Mouse (Mus musculus) adrenal gland, postnatal 36 days (tissue): ENCODE results near the gene Ppp1ca. TPM values are rescaled to one million over a fixed set of nuclear protein-coding genes. Genes with fewer than 3 reads are reported as not detected.

Experiments used
- DNase-seq, 2 experiments: peaks; one replicate each; pipeline ENCODE4 v3.0.0; 2021; ENCODE audit warnings: mixed read lengths in 1 of 2
- total RNA-seq, 2 experiments: library from RNA; stranded (reverse); gene quantifications; 2 replicates each; pipeline ENCODE4 v1.2.3; 2021

The Ppp1ca gene
- total RNA-seq, 2 experiments from 2014 or later = 403 to 410 TPM

- DNase-seq = peak in 1 of 2 experiments; percentile 55
Observed at GRCm38 (mm10) chr19:4184976-4185975, 6.6 kb upstream of the Ppp1ca start.

DNA sequence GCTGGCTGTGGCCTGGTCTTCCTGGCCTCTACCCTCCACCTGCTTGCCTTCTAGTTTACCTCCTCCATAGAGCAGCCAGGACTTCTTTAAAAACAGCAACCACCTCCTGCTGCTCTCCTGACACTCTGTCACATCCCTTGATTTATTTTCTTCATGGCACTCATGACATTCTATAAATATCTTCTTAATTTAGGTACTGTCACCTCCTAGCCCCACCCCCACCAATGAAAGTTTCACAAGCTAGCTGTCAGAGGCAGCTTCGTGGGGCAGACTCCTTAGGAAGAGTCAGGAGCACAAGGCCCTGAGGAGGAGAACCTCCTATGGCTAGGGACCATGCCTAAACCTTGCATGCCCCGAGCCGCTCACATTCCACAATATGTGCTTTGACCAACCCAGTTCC lies 4.6 kb upstream of the Ppp1ca start:
- DNase-seq = no peak

DNA sequence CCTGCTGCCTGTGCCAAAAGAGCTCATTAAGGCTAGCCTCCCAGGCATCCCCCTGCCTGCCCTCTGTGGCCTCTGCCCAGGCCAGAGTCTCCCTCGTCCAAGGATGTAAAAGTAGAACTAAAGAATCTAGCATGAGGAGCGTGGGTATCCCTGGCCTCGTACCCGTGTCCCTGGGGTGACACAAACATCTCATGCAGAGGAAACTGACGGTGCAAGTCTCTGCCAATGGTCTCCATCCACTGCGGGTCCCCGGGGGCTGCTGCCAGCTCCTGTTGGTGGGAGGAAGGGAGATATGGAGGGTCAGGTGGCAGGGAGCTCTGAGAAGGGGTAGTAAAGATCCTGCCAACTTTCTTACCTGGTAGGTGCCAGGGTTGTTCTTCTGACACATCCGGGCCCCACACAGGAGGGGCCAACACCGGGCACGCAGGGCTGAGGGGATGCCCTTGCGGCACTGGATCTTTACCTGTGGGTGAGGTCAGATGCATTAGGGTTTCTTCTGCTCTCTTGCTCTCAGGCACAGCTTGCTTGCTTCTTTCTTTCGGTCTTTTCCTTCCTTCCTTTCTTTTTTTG lies 2.7 kb upstream of the Ppp1ca start:
- no peak for DNase-seq

GRCm38 (mm10) chr19:4190831-4191334 lies 982 bp upstream of the Ppp1ca start, which contains the start of gene Tbc1d10c:
Gene Tbc1d10c (minus strand): TSS chr19:4191284.
- DNase-seq = peak in 1 of 2 experiments; percentile 55

GRCm38 (mm10) chr19:4192251-4192985 lies 553 bp downstream of the Ppp1ca start:
- peak in 1 of 2 experiments; percentile 37 for DNase-seq

DNA sequence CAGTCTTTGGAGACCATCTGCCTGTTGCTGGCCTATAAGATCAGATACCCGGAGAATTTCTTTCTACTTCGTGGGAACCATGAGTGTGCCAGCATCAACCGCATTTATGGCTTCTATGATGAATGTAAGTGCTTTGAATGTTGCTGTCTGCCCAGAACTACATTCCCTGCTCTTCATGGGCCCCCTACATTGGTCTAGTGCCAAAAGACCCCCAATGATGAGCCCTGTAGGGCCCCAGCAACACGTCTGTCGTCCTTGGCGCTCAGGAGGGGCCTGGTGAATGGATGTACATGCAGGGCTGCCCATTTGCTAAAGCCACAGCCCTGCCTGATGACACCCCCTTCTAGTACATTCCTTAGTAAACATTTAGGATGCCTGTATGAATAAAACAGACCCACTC lies 1.3 kb downstream of the Ppp1ca start:
- DNase-seq = no peak

GRCm38 (mm10) chr19:4194021-4194724 lies 2.3 kb downstream of the Ppp1ca start:
- DNase-seq = peak; percentile 47 to 62

GRCm38 (mm10) chr19:4194776-4195650 lies 3.1 kb downstream of the Ppp1ca start:
- DNase-seq = peak in 1 of 2 experiments; percentile 57

DNA sequence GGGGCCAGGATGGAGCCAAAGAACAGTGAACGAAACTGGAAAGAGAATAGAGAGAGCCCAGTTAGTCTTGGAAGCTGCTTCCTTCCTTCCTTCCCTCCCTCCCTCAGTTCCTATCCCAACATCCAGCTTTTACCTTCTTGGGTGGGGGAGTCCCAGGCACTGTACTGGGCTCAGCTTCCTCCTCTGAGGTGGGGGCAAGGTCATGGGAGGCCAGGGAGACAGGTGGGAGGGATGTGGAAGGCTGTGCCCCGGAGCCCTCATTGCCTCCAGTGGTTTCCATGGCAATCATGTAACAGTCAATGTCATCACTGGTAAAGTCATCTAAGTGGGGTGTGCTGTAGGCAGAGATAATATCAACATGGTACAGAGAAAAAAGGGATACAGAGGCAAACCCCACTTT lies 4.2 kb downstream of the Ppp1ca start:
- DNase-seq = no peak

DNA sequence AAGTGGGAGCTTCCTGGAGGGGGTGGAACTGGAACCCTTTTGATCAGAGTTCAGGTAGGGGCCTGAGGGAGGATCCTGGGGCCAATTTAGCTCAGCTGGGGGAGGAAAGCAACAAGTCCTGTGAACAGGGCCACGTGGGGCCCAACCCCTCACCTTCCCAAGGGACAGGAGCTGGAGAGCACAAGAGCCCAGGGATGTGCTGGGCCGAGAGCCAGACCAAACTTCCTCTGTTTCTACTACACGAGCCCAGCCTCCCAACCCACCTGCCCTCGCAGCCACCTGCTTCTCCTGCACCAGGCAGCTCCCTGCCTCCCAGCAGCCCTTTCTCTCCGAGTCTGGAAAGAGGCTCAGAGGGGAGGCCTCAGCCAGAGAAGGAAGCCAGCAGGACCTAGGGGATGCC lies 4.7 kb downstream of the Ppp1ca start:
- peak in 1 of 2 experiments; percentile 53 for DNase-seq

GRCm38 (mm10) chr19:4197180-4197579 lies 5.3 kb downstream of the Ppp1ca start:
- DNase-seq = no peak

- DNase-seq = peak; percentile 95 to 98
Observed at GRCm38 (mm10) chr19:4201291-4201909, 9.5 kb downstream of the Ppp1ca start, which contains the start of gene Rad9a. Gene Rad9a (minus strand): TSS chr19:4201662.

- no peak for DNase-seq
Observed at GRCm38 (mm10) chr19:4202149-4202548, 10.3 kb downstream of the Ppp1ca start.

- no peak for DNase-seq
Observed at GRCm38 (mm10) chr19:4203148-4203547, 11.3 kb downstream of the Ppp1ca start.

- no peak for DNase-seq
Observed at GRCm38 (mm10) chr19:4203604-4204326, 11.9 kb downstream of the Ppp1ca start.

DNA sequence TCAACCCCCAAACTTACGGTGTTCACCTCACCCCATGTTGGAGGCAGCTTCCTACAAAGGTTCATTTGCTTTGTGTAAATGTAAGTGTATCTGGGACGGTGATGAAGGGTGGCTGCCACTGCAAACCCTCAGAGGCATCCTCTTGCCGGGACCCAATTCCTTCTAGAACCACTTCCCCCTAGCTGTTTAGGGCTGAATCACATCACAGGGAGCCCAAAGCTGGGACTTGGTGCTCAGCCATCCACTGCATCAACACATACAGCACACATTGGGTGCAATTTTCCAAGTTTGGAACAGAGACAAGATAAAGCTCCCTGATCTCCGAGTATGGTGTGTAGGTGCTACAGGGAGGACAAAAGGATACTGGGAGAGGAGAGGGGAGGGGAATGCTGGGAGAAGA lies 13.0 kb downstream of the Ppp1ca start:
- no peak for DNase-seq

- DNase-seq = peak; percentile 82 to 84
Observed at GRCm38 (mm10) chr19:4206971-4207370, 15.1 kb downstream of the Ppp1ca start.

DNA sequence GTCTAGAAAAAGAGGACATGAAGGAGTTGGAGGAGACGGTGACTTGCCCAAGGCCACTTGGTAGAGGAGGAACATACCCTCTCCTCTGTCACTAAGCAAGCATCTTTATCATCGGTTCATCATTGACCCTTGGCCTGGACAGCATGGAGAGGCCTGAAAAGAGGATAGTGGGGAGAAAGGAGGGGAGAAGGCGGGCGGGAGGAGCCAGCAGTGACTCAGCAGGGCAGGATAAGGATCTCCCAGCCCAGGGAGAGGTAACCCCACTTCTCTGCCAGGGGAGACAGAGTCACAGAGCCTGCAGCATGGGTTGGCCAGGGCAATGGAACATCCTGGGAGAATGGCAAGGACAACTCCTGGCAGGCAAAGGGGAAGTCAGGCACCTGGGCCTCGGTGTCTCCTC lies 16.7 kb downstream of the Ppp1ca start:
- DNase-seq = peak in 1 of 2 experiments; percentile 53

DNA sequence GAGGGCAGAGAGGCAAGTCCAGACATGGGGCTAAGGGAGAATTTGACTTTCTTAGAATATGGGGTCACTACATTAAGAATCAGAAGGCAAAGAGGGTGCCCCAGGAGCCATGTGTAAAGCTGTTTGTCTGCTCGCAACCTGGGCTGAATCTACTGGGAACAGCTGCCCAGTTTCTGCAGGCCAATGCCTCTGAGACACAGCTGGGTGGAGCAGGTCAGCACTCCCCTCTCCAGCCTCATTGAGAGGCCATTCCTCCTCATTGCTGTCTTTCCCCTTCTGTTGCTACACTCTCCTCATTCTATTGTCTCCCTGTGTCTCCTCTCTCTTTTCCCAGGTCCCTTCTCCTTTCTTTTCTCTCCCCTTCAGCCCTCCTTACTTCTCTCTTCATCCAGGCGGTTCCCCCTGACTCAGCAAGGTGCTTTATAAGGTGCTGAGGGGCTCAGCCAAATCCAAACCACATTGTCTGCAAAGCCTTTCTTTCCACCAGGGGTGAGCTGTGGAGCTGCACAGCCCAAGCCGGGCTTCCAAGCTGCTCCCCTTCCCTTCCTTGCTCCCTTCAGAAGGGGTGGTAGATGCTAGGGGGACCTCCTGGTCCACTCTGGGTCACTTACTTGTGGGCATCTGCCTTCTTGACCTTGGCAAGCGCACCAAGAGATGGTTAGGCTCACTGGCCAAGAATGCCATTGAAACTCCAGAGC lies 20.2 kb downstream of the Ppp1ca start:
- no peak for DNase-seq
